Mouse (Mus musculus) limb, embryonic 12.5 days (tissue): ENCODE data around the gene Fzr1. TPM values are rescaled to one million over a fixed set of nuclear protein-coding genes. Genes with fewer than 3 reads are reported as not detected.

Experiments used
- ATAC-seq: fragments of 200-750 bp; cut with Nextera tagmentation; 2 replicates; pipeline ENCODE4 v1.8.0; 2017; ENCODE audit warnings: low read depth, moderate TSS enrichment; ENCODE audit not compliant: insufficient number of reproducible peaks, insufficient read depth, low FRiP score, low TSS enrichment
- H3K27ac ChIP-seq: fragments of 300-500 bp; sonication (generic); 2 replicates; pipeline ENCODE4 v1.5.1; 2016; ENCODE audit warnings: mild to moderate bottlenecking, moderate library complexity
- H3K27me3 ChIP-seq: fragments of 300-500 bp; sonication (generic); 2 replicates; pipeline ENCODE4 v1.6.1; 2016; ENCODE audit warnings: mild to moderate bottlenecking, moderate library complexity
- H3K36me3 ChIP-seq: fragments of 300-500 bp; sonication (generic); 2 replicates; pipeline ENCODE4 v1.6.1; 2016; ENCODE audit warnings: mild to moderate bottlenecking, moderate library complexity
- H3K4me1 ChIP-seq: fragments of 300-500 bp; sonication (generic); replicated peaks from 2 replicates; pipeline ENCODE4 v1.6.1; 2016
- H3K4me2 ChIP-seq: fragments of 300-500 bp; sonication (generic); 2 replicates; pipeline ENCODE4 v1.6.1; 2016; ENCODE audit warnings: mild to moderate bottlenecking, moderate library complexity
- H3K4me3 ChIP-seq: fragments of 300-500 bp; sonication (generic); replicated peaks from 2 replicates; pipeline ENCODE4 v1.5.1; 2016; ENCODE audit warnings: mild to moderate bottlenecking
- H3K9ac ChIP-seq: fragments of 300-500 bp; sonication (generic); replicated peaks from 2 replicates; pipeline ENCODE4 v1.6.1; 2016; ENCODE audit warnings: mild to moderate bottlenecking, moderate library complexity
- H3K9me3 ChIP-seq: fragments of 300-500 bp; sonication (generic); 2 replicates; pipeline ENCODE4 v1.6.1; 2016; ENCODE audit warnings: mild to moderate bottlenecking, moderate library complexity
- WGBS: fragments of 180-500 bp; shearing (Covaris S2); methylation state at CpG from one replicate; pipeline ENCODE4 v1.1.7; 2016; 5-methylcytosine and 5-hydroxymethylcytosine counted together
- polyA plus RNA-seq: library from polyadenylated mRNA; unstranded; fragments of >200 nt; fragmentation: Nextera tagmentation; extraction: Ambion mirVana; gene quantifications from 2 replicates; pipeline ENCODE4 v1.2.1, GENCODE M21; 2016

Gene Fzr1
- polyA plus RNA-seq, 1 experiment from 2014 or later = 137 TPM

DNA sequence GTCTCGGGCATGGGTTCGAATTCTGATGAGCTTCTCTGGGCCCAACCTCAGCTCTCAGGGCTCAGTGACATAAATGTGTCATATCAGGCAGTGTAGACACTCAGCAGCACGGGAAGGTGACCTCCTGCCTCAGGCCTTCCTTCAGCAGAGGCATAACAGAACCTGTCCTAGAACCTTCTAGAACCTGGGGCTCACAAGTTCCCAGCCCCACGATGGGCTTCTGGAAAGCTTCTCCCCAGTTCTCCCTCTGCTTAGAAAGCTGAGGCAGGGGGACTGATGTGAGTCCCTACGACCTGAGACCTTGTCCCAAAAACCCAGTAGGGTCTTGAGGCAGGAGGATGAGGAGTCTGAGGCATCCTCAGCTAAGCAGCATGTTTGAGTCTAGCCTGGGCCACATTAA is 36.8 kb upstream of the Fzr1 start:
- no peak overlapping the region for H3K4me3 ChIP-seq
- H3K27ac ChIP-seq = peak overlapping the region; percentile 86
- peaks cover 19% of the 10 kb centered on the region for H3K36me3 ChIP-seq
- H3K27me3 ChIP-seq = no peaks in the 10 kb centered on the region
- H3K4me1 ChIP-seq = peaks cover 88% of the 10 kb centered on the region
- no peak for ATAC-seq
- 83% methylated on average over 5 of the region's 5 CpGs for WGBS
- H3K9ac ChIP-seq = no peak overlapping the region
- 0 out of 2 replicates have a peak overlapping the region, but pooled peaks have one; percentile 44 for H3K4me2 ChIP-seq
- no peaks in the 10 kb centered on the region for H3K9me3 ChIP-seq

DNA sequence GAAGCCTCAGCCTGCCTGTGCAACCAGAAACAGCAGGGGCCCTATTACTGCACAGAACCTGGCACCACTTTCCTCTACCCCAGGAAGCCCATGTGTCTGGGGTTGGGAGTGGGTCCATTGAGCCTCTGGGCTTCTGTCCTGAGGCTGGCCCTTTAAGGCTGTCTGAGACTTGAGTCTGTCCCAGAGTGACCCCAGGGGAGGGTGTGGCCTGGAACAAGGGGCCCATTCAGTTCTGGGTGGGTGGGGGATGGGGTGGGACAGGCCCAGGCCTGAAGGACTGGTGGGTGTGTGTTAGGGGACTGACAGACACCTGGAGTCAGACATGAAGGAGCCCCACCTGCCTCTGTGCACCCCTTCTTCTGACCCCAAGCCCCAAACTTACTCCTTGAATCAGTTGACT is 36.4 kb upstream of the Fzr1 start:
- Histone ChIP-seq H3K4me2 (0 out of 2 replicates have a peak overlapping the region, but pooled peaks have one; percentile 44), H3K4me3 (no peak overlapping the region), H3K27me3 (no peaks in the 10 kb centered on the region), H3K4me1 (peaks cover 93% of the 10 kb centered on the region), H3K9me3 (no peaks in the 10 kb centered on the region), H3K36me3 (peaks cover 14% of the 10 kb centered on the region; the same call in 1 of the 2 replicates), H3K27ac (peak overlapping the region; percentile 86), H3K9ac (no peak overlapping the region)
- ATAC-seq = no peak

DNA sequence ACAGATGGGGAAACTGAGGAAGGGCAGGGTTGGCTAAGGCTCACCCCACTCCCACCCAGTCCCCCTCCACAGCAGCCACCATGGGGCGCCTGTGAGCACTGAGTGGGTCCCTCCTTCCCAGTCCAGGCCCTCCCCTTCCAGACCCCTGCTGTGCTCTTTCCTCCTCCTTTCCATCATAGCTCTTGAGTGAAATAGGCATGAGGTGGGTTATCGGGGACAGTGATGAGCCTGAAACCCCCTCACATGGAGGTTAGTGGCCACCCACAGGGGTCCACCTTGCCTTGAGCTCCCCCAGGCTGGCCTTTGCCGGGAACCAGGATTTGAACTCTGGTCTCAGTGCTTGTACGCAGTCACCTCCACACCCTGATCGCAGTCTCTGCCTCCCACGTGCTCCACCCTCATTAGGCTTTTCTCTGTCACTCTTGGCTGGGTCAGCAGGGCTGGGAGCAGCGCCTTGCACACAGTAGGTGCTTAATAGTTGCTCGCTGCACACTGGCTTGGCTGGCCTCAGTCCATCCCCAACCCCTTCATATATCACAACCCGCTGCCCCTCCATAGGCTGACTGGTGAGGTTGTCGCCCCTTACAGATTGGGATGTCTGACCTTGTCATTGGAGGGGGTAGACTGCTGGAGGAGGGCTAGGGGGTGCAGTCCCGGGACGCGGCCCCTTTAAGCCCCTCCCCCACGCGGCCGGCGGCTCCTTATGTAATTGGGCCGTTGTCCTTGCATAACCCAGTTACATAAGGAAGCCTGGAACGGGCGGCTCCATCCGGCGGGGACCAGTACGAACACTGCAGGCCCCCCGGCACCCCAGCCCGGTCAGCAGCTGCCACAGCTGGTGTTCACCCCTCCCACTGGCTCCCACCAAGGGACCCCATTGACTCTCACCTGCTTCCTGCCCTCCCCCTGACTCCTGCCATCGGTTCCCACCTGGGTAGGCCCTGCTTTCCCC is 35.3 kb upstream of the Fzr1 start:
- ATAC-seq = peak; percentile 7; the same call in 1 of the 2 replicates
- Histone ChIP-seq H3K4me3 (no peak overlapping the region; the same call in 1 of the 2 replicates), H3K27me3 (0 out of 2 replicates have a peak, but pooled peaks cover 2% of the 10 kb centered on the region), H3K4me2 (peak overlapping the region; percentile 44), H3K4me1 (peaks cover 97% of the 10 kb centered on the region), H3K9me3 (no peaks in the 10 kb centered on the region), H3K36me3 (peaks cover 10% of the 10 kb centered on the region; the same call in 1 of the 2 replicates), H3K27ac (peak overlapping the region; percentile 86), H3K9ac (peak overlapping the region; percentile 31; the same call in 1 of the 2 replicates)
- WGBS = 28% methylated on average over 26 of the region's 26 CpGs

DNA sequence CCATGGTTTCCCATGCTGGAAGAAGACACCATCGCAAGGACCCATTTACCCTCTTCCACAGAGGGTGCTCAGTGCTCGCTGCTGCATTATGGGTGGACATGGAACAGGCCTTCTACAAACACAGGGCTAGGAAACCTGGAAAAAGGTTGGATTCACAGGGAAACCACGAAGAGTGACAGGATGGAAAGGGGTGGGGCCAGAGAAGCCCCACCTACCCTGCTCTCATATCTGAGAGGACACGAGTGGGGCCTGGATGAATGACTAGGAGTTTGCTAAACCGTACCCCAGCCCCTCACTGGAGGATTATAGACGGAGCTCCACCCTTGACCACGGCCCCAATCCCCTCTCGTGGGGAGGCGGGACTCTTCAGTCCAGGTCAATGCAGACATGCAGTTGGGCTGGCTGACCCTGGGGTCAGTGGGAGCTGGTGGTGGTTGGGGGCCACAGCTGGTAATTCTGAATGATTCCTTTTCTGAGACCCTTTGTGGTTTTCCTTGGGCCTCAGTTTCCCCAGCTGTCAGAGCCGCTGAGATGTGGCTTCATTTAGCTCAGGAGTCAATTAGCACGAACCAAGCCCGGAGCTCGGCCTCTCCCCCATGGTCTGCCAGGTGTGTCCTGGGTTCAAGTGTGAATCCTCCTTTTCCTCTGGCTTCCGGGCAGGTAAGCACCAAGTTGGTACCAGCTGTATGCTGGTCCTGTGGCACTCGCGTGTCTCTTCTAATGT is 34.4 kb upstream of the Fzr1 start:
- peaks cover 14% of the 10 kb centered on the region for H3K36me3 ChIP-seq
- H3K4me2 ChIP-seq = no peak overlapping the region
- H3K27ac ChIP-seq = peak overlapping the region; percentile 86
- ATAC-seq = no peak
- 78% methylated on average over 16 of the region's 16 CpGs for WGBS
- H3K9ac ChIP-seq = no peak overlapping the region
- peaks cover 10% of the 10 kb centered on the region; the same call in 1 of the 2 replicates for H3K27me3 ChIP-seq
- no peak overlapping the region for H3K4me3 ChIP-seq
- peaks cover 98% of the 10 kb centered on the region for H3K4me1 ChIP-seq
- H3K9me3 ChIP-seq = no peaks in the 10 kb centered on the region

DNA sequence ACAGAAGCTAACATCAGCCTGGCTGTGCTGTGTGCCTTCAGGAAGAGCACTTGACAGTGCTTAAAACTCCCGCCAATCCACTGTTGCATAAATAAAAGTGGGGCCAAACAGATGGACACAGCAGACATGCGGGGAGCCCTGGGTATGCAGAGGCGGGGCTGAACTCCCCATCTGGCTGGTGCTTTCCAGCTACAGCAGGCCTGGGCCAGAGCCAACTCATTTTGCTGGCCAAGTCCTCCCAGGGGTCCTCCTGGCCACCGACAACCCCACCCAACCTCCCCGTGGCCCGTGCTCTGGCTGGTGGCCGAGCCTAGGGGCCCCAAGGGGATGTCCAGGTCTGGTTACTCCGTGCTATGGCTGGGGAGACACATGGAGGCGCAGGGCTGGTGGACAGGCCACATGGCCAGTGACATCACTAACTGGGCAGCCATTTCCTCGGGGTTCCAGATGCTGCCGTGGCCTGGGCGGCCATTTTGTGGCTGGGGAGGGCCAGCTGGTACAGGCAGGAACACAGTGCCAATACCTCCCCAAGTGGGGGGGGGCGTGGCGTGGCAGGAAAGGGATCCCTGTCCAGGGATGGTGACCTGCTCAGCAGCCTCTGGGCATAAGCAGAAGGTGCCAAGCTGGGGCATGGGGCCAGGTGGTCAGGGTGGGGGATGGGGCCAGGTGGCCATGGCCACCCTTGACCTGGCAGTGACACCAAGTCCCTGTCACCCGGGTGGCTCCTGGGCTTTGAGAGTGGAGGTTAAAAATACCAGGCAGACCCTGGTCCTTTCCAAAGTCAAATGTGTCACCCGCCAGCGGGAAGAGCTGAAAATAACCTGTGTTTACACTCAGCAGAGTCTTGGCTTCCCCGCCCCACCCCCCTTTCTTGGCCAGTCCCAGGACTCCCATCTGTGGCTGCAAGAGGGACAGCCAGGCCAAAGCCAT is 33.4 kb upstream of the Fzr1 start:
- H3K4me2 ChIP-seq = no peak overlapping the region
- peak overlapping the region; percentile 80 for H3K27ac ChIP-seq
- H3K36me3 ChIP-seq = peaks cover 22% of the 10 kb centered on the region
- no peak overlapping the region; the same call in 1 of the 2 replicates for H3K9ac ChIP-seq
- no peak for ATAC-seq
- no peak overlapping the region for H3K4me3 ChIP-seq
- 72% methylated on average over 18 of the region's 18 CpGs for WGBS
- no peaks in the 10 kb centered on the region for H3K9me3 ChIP-seq
- peaks cover 98% of the 10 kb centered on the region for H3K4me1 ChIP-seq
- peaks cover 20% of the 10 kb centered on the region; the same call in 1 of the 2 replicates for H3K27me3 ChIP-seq

DNA sequence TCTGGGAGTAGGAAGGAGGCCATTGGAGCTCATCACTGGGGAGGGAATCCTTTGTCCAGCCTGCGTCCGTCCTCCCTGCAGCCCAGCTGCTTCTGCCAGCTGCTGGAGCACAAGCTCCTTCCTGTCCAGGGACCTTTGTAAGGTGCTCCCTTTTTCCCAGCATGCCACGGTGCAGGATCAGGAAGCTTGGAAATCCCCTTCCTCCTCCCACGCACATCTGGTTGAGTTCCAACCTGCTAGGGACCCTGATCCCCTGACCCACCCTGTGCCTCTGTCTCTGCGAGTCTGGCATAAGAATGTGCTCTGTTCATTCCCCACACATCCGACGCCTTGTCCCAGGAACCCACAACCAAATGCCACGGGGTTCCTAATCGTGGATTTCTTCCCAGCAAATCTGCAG is 32.7 kb upstream of the Fzr1 start:
- no peak for ATAC-seq
- peak overlapping the region; percentile 80 for H3K27ac ChIP-seq
- peaks cover 29% of the 10 kb centered on the region for H3K36me3 ChIP-seq
- H3K4me1 ChIP-seq = peaks cover 98% of the 10 kb centered on the region
- H3K4me2 ChIP-seq = no peak overlapping the region
- 73% methylated on average over 9 of the region's 9 CpGs for WGBS
- H3K27me3 ChIP-seq = peaks cover 28% of the 10 kb centered on the region
- no peaks in the 10 kb centered on the region for H3K9me3 ChIP-seq
- no peak overlapping the region for H3K4me3 ChIP-seq
- no peak overlapping the region for H3K9ac ChIP-seq

DNA sequence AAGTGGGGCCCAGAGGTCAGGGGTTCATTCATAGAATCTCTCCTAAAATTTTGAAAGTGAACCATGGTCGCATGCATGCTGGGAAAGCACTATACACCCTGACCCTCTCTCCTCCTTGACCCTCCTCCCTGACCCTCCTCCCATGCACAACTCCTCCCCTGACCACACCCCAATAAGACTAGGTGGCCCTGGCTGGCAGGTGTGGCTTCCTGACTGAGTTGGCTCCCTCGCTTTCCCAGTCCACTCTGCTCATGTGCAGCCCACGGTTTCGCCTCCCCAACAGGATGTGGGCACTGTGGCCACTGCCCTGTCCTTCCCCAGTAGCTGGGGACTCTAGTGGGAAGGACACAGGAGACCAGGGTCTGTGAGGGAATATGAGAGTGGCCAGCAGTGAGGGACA is 32.0 kb upstream of the Fzr1 start:
- Histone ChIP-seq H3K36me3 (peaks cover 36% of the 10 kb centered on the region), H3K4me2 (0 out of 2 replicates have a peak overlapping the region, but pooled peaks have one; percentile 8), H3K4me3 (no peak overlapping the region), H3K9ac (no peak overlapping the region), H3K27me3 (peaks cover 34% of the 10 kb centered on the region), H3K4me1 (peaks cover 93% of the 10 kb centered on the region), H3K27ac (peak overlapping the region; percentile 80), H3K9me3 (no peaks in the 10 kb centered on the region)
- no peak for ATAC-seq
- WGBS = 65% methylated on average over 4 of the region's 4 CpGs

DNA sequence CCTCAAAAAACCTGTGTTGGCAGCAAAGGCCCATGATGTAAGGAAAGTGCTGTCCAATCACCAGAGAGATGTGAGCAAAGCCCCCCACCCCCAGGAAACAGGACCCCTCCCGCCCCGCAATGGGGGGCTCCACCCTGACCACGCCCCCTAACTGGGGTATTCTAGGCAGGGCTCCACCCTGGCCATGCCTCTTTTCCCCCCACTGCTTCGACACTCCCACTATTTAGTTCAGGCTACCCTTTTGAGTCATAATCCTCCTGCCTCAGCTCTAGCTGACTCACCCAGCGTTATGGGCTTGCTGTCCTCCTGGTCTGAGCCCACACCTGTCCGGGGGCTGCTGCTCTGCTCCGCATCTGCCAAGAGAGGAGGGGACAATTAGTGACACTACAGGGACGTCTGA is 31.0 kb upstream of the Fzr1 start:
- ATAC-seq = no peak
- peaks cover 42% of the 10 kb centered on the region for H3K27me3 ChIP-seq
- H3K4me1 ChIP-seq = peaks cover 89% of the 10 kb centered on the region
- WGBS = 13% methylated on average over 8 of the region's 8 CpGs
- H3K27ac ChIP-seq = peak overlapping the region; percentile 56; the same call in 1 of the 2 replicates
- no peak overlapping the region for H3K9ac ChIP-seq
- H3K9me3 ChIP-seq = no peaks in the 10 kb centered on the region
- H3K4me3 ChIP-seq = no peak overlapping the region
- no peak overlapping the region for H3K4me2 ChIP-seq
- peaks cover 46% of the 10 kb centered on the region for H3K36me3 ChIP-seq

DNA sequence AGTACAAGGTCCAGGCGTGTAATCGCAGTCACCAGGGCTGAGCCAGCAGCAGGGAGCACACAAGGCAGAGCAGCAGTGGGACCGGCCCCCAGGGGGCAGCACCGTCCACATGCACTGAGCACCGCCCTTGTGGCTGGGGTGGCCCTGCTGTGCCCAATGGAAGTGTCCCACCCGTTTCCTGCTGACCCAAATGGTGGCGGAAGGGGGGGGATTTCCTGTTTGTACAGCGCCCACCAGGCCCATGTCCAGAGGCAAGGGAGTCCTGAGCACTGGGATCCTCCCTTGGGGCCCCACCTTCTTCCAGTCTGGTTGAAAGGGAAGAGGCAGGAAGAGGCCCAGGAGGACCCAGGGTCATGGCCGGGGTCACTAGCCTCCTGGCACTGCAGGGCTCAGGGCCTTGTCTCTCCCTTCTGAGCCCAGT is 30.6 kb upstream of the Fzr1 start:
- ATAC-seq = no peak

DNA sequence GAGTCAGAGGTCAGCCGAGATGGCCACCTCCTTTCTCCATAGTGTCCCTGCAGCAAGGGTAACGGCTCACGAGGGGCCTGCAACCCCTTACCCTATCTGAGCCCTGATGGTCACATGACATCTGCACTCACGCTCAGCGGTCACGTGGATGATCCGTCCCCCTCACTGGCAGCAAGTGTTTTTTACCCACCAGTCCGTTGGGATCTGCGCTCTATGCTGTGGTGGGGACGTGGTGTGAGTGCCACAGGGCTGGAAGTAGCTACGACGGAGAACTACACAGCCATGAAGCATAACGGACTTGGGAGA is 30.1 kb upstream of the Fzr1 start:
- H3K27me3 ChIP-seq = peaks cover 48% of the 10 kb centered on the region
- no peaks in the 10 kb centered on the region for H3K9me3 ChIP-seq
- H3K4me2 ChIP-seq = no peak overlapping the region
- H3K4me3 ChIP-seq = no peak overlapping the region
- peak overlapping the region; percentile 56; the same call in 1 of the 2 replicates for H3K27ac ChIP-seq
- no peak for ATAC-seq
- peaks cover 46% of the 10 kb centered on the region for H3K36me3 ChIP-seq
- 40% methylated on average over 13 of the region's 13 CpGs for WGBS
- peaks cover 89% of the 10 kb centered on the region for H3K4me1 ChIP-seq
- no peak overlapping the region for H3K9ac ChIP-seq

More for the DNA sequence above, 30.6 kb upstream of the Fzr1 start:
- Histone ChIP-seq H3K27ac (peak overlapping the region; percentile 56; the same call in 1 of the 2 replicates), H3K4me3 (no peak overlapping the region), H3K4me1 (peaks cover 89% of the 10 kb centered on the region), H3K36me3 (peaks cover 46% of the 10 kb centered on the region), H3K4me2 (no peak overlapping the region), H3K9ac (0 out of 2 replicates have a peak overlapping the region, but pooled peaks have one; percentile 24), H3K27me3 (peaks cover 47% of the 10 kb centered on the region), H3K9me3 (no peaks in the 10 kb centered on the region)
- WGBS = 18% methylated on average over 9 of the region's 9 CpGs
